Mouse (Mus musculus) telencephalon, adult 2 months (tissue): ENCODE results near the gene Mgea5.

ENCODE experiments used
- DNase-seq: peaks from one replicate; pipeline ENCODE4 v3.0.0-alpha.2; 2011; ENCODE audit warnings: low read depth, low spot score

Mgea5 gene

DNA sequence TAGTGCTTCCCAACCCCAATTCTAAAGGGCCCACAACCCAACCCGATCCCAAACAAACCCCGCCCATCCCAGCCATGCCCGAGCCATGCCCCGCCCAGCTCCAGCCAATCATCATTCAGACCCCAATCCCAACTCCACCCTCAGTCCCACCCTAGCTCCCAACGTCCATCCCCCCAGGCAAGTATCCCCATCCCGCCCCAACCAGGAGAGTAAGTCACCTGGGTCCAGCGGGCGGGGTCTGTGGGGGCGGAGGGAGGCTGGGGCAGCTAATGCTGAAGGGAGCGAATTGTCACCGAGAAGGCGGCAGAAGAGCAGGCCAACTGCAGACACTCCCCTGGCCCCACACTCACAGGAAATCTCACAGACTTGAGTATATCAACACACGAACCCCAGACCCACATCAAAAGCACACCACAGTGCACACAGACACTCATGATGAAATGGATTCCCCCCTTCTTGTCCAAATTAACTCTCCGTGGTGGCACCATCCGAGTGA is 12.5 kb upstream of the Mgea5 start:
- DNase-seq, result no peak

- no peak for DNase-seq
Measured at GRCm38 (mm10) chr19:45795406-45795944, 11.8 kb upstream of the Mgea5 start.

DNA sequence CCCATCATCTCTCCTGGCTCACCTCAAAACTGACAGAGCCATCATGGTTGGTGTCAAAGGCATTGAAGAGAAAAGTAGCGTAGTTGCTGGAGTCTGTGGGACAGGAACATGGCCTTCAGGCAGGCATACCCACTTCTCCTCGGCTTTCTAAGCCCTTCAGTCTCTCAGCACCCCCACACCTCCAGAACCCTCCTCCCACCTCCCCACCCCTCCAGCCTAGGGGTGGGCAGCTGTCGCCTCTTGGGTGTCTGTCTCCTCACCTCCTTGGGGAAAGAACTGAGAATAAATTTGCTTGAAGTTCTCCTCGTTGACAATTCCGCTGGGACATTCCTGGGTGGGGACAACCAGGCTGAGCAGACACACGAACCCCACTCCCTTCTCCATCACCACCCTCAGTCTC is 11.1 kb upstream of the Mgea5 start:
- no peak for DNase-seq

DNA sequence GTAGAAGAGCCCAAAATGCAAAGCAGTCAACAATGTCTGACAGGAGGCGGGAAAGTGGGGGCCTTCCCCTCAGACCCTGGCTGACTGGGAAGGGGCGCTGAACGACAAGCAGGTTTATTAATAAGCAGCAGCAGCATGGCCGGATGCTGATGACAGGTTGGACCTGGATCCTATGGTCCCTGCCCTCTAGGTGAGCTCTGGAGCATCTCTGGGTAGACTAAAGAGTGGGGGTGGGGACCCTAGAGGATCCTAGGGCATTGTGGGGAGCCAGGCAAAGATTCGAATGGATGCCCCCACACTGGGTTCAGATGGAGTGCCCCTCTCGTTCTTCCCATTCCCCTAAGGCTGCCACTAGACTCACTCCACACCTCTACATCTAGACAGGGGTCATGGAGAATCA is 8.8 kb upstream of the Mgea5 start:
- no peak for DNase-seq

DNA sequence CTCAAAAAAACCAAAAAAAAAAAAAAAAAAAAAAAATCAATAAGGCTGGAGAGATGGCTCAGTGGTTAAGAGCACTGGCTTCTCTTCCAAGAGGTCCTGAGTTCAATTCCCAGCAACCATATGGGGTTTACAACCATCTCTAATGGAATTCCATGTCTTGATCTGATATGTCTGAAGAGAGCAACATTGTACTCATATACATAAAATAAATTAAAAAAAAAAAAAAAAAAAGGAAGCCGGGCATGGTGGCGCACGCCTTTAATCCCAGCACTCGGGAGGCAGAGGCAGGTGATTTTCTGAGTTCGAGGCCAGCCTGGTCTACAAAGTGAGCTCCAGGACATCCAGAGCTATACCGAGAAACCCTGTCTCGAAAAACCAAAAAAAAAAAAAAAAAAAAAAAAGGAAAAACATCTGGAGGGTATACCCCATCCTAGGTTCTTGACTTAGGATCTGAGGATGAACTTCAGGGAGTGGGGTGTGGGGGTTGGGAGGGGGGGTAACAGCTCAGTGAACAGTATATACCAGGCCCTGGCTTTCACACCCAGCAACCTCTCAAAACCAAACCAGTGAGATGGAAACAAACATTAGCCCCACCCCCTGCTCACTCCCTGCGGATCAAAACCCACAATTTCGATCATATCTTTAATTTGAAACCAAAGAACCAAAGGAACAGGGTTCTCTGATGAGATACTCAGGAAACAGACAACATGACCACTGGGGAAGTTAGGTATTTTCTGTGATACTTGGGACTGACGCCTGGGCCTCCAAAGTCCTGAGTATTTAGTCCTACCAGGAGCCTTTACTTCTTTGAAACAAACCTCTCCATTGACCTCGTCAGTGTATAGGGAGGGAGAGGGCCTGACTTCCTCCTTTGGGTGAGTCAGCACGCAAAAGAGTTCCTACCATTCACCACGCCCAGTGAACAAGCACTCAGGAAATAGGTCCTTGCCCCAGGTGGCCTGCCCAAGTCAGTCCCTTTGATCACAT is 6.5 kb upstream of the Mgea5 start:
- no peak for DNase-seq

- DNase-seq, result no peak
Measured at GRCm38 (mm10) chr19:45789365-45789764, 5.7 kb upstream of the Mgea5 start.

GRCm38 (mm10) chr19:45788337-45788736 is 4.7 kb upstream of the Mgea5 start:
- DNase-seq, result no peak

GRCm38 (mm10) chr19:45787450-45787849 is 3.8 kb upstream of the Mgea5 start:
- DNase-seq, result no peak

- no peak for DNase-seq
Measured at GRCm38 (mm10) chr19:45785470-45785869, 1.8 kb upstream of the Mgea5 start.

GRCm38 (mm10) chr19:45783933-45784576 is 418 bp upstream of the Mgea5 start:
- DNase-seq, result no peak

GRCm38 (mm10) chr19:45782315-45783001 is 1.2 kb downstream of the Mgea5 start:
- DNase-seq, result no peak

GRCm38 (mm10) chr19:45781676-45782075 is 2.0 kb downstream of the Mgea5 start:
- DNase-seq, result no peak

DNA sequence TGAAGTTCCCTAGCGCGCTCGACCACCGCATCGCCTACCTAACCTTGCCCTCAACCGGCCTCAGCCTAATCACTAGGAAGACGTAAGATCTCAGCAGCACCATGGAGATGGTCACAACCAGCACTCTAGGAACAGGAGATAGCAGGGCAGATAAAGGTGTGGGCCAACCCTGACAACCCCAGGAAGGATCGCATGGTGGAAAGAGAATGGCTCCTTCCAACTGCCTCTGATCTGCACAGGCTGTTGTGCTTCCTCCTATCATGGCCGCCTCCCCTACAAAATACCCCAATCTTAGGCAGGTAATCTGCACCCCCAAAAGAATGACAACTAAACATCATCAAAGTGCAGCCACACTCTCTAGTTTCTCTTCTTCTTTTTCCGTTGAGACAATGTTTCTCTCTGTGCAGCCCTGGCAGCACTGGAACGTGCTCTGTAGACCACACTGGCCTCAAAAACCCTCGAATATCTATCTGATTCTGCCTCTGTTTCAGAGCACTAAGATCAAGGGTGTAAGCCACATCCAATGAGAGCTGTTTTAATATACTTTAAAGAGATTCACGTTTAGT is 3.2 kb downstream of the Mgea5 start:
- no peak for DNase-seq

GRCm38 (mm10) chr19:45775486-45775885 is 8.2 kb downstream of the Mgea5 start:
- peak; percentile 52 for DNase-seq

DNA sequence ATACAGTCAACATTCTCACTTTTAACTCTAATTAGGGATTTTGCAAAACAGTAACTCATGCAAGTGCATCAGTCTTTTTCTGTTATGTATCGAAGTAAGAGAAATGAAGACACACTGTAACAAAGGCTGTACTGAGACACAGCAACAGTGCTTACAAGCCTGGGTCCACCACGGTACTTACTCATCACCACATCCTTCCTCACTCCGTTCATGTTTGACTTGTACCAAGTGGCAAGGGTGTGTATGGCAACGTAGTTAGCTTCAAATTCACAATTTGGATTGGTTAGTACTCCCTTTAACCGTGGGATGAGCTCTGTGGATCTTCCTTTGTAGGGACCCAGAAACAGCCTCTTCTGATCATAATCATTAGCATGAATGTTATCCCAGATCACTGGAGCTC is 12.1 kb downstream of the Mgea5 start:
- no peak for DNase-seq

GRCm38 (mm10) chr19:45760810-45761209 is 22.8 kb downstream of the Mgea5 start:
- DNase-seq, result no peak

- DNase-seq, result no peak
Measured at GRCm38 (mm10) chr19:45758671-45759070, 25.0 kb downstream of the Mgea5 start.

DNA sequence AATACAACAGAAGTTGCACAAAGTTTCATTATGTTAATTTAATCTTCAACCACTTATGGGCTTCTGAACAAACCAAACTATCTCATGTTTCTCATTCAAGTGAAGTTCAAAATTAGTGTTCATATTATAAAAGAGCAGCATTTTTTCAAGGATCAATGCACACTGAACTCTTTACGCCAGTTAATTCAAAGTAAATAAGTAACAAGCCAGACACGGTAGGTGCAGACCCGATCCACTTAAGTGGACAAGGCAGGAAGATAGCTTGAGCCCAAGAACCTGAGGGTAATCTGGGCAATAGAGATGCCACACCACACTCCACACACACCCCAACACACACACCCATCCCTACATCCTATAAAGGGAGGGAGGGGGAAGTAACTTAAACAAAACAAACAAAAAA is 30.1 kb downstream of the Mgea5 start:
- no peak for DNase-seq

DNA sequence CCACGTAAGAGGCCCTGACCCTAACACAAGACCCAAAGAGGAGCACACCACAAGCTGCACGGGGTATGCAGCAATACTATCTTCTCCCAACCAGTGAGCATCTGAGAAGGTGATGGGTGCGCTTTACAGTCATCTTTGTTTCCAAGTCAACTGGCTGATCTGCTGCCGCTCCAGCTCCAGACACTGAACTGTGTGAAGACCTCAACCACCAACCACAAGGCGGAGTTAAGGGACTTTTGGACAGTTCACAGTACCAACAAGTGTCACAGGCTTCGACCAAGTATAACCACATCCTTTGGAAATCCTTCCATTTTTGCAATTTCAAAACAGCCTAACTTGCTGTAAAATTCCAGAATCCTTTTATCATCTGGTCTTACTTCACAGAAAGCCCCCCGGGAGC is 31.8 kb downstream of the Mgea5 start:
- DNase-seq, result no peak

- DNase-seq, result peak; percentile 52
Measured at GRCm38 (mm10) chr19:45749243-45750043, 34.2 kb downstream of the Mgea5 start, which contains the start of gene Npm3. Gene Npm3 (minus strand): TSS chr19:45749591.
